Mouse (Mus musculus): ENCODE data around the gene Tbc1d10c.

The Tbc1d10c gene

DNA sequence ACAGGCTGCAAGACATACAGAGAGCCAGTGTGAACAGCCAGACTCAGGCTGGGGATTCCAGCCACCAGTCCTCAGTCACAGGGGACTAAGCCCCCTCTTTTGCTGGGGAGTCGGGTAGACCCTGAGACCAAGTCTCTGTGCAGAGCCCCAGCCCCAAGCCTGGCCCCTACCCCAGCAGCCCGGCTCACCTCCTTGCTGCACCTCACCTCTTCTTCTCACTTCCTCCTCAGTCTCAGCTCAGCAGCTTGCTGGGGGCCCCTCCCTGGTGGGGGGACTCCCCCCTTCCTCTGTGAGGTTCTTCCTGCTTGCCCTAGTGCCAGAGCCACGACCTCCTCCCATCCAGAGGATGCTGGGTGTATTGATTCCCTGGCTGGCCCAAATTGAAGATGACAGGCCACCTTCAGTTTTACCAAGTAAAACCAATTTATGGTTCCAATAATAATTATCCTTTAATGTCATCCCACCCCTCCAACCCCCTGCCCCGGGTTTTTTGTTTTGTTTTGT lies at the start of gene Tbc1d10c:
TSS of gene Tbc1d10c (minus strand) at position 454 of the 504 bp plus-strand sequence.
- DNase-seq: peak; percentile 83 to 88

GRCm38 (mm10) chr19:4240247-4240668 lies 49.2 kb upstream of the Tbc1d10c start:
- DNase-seq: no peak

DNA sequence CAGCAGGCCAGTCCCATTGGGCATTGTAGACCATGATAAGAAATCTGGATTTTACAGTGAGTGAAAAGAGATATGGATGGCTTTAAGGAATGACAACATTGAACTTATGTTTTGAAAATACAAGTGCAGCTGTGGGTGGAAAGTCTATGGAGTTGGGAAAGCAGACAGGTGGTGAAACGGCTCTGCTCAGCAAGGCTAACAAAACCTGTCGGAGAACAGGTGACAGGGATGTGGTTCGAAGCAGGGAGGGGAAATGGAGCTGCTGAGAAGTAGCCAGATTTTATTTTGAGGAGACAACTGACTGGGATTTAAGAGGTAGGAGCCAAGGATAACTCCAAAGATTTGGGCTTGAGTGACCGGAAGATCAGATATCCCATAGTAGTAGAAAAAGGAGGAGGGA lies 43.5 kb upstream of the Tbc1d10c start:
- no peak for DNase-seq

- DNase-seq: no peak
These were observed 41.6 kb upstream of the Tbc1d10c start for GRCm38 (mm10) chr19:4232651-4233050.

DNA sequence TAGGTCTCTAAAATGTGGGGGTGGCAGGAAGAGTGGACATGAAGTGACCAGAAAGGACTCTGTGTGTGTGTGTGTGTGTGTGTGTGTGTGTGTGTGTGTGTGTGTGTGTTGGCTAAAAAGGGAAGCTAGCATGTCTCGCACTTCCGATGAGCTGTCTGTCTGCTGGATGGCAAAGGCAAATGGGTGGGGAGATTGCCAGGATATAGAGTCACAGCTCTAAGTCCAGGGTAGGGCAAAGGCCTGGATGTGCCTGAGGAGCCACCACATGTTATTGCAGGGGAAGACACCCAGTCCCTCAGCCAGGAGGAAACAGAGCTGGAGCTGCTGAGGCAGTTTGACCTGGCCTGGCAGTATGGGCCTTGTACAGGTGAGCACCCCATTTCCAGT lies 41.1 kb upstream of the Tbc1d10c start:
- no peak for DNase-seq

- DNase-seq: peak; percentile 95 to 98
These were observed 40.4 kb upstream of the Tbc1d10c start, which contains the start of gene Pold4 for GRCm38 (mm10) chr19:4231253-4232185. TSS of gene Pold4 (plus strand) at chr19:4231899.

DNA sequence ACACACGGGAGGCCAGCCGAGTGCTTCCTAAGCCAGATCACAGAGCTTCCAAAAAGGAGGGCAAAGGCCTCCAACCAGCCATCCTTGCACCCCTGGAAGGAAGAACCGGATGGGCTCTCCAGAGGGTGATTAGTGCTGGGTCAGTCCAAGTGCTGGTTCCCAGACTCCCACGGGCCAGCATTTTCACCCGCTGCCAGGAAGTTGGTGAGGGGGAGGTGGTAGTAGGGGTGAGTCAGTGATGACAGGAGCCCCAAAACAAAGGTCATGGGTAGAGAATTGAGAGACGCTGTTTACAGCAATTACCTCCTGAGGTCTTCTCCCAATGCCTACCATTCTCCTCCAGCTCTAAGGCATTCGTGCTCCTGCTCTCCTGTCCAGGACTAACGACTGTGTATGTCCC lies 39.3 kb upstream of the Tbc1d10c start:
- peak; percentile 33 to 40 for DNase-seq

DNA sequence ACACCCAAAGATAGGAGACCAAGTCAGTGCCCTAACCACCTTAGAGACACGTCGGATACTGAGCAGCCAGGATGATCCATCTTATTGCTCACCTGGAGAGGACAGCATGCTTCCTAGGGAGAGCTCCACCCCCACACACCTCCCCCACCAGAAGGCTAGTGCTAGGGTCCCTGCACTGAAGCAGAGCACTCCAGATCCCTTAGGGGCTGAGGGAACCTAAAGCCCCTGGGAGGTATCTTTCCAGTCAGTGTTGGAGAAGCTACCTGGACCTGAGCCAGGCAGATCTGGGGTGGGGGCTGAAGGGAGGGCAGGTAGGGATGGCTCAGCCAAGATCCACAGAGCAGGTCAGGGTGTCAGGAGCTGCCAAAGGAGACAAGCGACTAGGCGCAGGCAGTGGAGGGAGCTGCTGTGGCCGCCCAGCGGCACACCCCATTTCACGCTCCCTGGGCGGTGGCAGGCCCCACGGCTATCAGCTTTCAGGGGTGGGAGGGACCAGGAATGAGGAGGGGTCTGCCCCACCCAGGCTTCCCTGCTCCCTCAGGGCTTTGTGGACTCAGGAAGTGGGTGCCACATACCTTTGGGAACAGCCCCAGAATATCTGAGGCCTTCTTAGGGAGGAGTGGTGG lies 38.5 kb upstream of the Tbc1d10c start:
- DNase-seq: peak in 1 of 2 experiments; percentile 29

DNA sequence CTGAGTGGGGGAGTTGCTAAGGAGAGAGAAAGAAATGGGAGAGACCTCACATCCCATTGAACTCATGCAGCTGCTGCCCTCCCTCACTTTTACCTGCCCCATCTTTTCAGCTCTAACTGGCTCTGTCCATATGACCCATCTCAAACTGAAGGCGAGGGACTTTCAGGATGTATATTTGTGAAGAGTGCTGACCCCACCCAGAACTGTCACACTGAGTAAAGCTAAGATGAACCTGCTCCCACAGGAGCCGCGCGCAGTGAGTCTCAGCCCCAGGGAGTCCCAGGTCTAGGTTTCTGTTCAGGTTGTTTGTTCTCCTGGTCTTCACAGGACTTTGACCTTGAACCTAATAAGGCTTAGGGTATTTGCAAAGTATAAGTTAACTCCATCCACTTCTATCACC lies 37.8 kb upstream of the Tbc1d10c start:
- DNase-seq: no peak

DNA sequence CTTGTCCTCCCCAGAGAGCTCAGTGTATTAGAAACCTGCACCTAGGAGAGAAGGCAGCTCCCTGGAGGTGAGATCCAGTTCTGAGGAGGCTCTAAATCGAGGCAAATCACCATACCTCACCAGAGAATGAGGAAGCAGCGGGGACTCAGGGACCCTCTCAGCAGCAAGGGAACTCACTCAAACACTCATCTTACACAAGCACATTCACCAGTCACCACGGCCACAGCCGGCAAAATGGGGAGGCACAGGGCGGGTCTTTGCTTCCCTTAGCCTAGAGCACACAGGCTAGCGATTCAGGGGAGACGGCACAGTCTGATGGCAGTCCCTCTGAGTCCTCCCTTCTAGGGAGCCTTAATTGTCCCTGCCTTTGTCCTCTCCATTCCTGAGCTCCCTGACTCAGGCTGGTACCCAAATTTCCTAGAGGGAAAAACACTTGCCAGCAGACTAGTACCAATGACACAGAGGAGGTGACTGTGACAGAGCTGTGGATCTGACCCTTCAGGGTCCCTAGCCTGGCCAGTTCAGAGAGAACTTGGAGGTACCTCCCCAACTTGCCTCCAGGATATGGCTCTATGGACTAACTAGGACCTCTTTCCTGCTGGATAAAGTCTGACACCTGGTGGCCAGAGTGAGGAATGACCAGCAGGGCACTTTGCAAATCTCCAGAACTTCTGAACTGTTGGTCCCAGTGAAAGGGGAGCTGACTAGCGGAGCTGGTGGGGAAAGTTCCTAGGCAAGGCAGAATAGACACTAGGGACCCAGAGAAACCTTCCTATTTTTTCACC lies 37.0 kb upstream of the Tbc1d10c start:
- DNase-seq: peak in 1 of 2 experiments; percentile 67

GRCm38 (mm10) chr19:4227446-4227845 lies 36.4 kb upstream of the Tbc1d10c start:
- peak in 1 of 2 experiments; percentile 17 for DNase-seq

GRCm38 (mm10) chr19:4226779-4227178 lies 35.7 kb upstream of the Tbc1d10c start:
- DNase-seq: peak in 1 of 2 experiments; percentile 27

DNA sequence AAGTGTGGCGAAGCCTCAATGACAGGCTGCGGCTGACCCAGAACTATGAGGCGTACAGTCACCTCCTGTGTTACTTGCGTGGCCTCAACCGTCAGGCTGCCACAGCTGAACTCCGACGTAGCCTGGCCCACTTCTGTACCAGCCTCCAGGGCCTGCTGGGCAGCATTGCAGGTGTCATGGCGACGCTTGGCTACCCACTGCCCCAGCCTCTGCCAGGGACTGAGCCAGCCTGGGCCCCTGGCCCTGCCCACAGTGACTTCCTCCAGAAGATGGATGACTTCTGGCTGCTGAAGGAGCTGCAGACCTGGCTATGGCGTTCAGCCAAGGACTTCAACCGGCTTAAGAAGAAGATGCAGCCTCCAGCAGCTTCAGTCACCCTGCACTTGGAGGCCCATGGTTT lies 31.1 kb upstream of the Tbc1d10c start:
- DNase-seq: peak in 1 of 2 experiments; percentile 36

- peak in 1 of 2 experiments; percentile 24 for DNase-seq
These were observed 30.1 kb upstream of the Tbc1d10c start for GRCm38 (mm10) chr19:4220957-4221743.

- DNase-seq: peak in 1 of 2 experiments; percentile 37
These were observed 29.3 kb upstream of the Tbc1d10c start for GRCm38 (mm10) chr19:4220416-4220815.

DNA sequence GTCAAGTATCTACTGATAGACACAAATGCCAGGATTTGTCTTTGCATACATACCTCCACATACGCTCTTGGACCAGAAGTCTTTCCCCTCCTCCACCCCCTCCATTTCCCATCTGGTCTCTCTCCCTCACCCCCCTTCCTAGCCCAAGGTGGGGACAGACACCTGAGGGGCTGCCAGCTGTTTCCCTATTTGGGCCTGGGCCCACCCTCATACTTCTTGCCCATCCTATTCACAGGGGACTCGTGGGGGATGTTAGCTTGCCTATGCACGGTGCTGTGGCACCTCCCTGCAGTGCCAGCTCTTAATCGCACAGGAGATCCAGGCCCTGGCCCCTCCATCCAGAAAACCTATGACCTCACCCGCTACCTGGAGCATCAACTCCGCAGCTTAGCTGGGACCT lies 28.9 kb upstream of the Tbc1d10c start:
- DNase-seq: no peak

DNA sequence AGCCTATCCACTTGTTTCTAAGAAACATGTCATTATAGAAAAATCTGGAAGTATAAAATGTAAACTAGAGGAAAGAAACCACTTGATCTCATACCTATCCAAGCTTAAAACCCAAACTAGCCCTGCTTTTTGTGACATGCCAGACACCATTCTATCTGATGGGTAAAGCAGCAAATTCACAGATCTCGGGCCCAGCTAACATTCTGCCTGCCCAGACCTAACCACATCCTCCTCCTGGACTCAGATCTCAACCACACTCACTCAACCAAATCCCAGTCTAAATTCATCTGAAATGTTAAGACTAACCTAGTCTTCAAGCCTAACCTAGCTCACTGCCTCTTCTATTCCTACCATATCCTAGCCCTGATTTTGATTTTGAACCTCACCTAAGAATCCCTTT lies 27.7 kb upstream of the Tbc1d10c start:
- peak in 1 of 2 experiments; percentile 35 for DNase-seq

- no peak for DNase-seq
These were observed 27.2 kb upstream of the Tbc1d10c start for GRCm38 (mm10) chr19:4218293-4218692.

DNA sequence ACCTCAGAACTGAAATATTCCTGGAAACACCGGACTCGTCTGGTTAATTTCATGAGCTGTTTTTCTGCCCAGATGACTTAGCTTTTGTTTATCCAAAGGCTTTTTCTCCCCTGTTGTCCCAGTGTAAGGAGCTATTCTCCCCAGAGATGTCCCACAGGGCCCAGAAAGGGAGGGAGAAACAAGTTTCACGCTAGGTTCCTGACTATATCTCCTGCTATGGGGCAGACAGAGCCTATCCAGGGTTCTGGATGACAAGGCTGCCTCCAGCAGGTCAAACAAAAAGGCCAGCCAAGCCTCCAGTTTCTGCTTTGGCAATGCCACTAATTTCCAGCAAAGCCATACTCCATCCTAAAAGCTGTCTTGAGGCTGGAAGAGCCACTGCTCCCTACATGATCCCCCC lies 26.8 kb upstream of the Tbc1d10c start:
- DNase-seq: no peak

GRCm38 (mm10) chr19:4217140-4217539 lies 26.1 kb upstream of the Tbc1d10c start:
- DNase-seq: no peak

- peak in 1 of 2 experiments; percentile 18 for DNase-seq
These were observed 25.1 kb upstream of the Tbc1d10c start for GRCm38 (mm10) chr19:4216041-4216685.
